Mouse (Mus musculus) B cell, adult (primary cell): ENCODE data around the gene Ubac1. TPM values are rescaled to one million over a fixed set of nuclear protein-coding genes. Genes with fewer than 3 reads are reported as not detected.

Experiments
- total RNA-seq: library from RNA; stranded (reverse); gene quantifications from 4 replicates; pipeline ENCODE4 v1.2.4, GENCODE M21; 2023; ENCODE audit not compliant: inconsistent age

The Ubac1 gene
- total RNA-seq = 30.1 to 38.0 TPM (median 33.7 TPM) in 4 replicates

DNA sequence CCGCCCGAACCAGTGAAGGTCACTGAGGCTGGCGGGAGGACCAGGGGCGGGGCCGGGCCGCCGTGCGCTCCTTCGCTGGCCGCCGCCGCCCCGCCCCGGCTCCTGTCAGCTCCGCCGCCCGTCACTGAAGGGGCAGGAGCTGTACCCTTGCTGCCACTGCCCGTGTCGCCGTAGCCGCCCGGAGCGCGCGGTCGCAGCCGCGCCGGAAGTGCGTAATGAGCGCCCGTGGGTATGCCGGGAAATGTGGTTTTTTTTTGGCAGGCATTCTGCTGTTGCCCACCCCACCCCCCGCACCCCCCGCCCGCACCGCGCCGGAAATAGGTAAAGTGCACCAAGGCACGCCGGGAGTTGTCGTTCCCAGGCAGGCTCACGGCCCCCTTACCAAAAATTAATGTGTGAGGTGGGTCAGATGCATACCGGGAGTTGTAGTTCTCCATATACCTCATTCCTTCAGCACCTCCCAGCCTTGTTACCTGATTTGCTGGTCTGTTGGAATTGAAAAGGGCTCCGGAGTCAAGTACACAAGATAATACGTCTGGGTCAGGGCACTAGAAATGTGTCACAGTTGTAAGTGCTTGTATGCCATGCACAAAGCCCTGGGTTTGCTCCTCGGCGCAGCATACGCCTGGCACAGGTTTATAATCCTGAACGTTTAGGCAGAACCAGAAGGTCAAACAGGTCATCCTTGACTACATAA, at the start of gene Ubac1:
Ubac1 (minus strand) TSS at position 187 of the 697 bp plus-strand sequence.

GRCm38 (mm10) chr2:25983159-25983907, 38.2 kb downstream of the Ubac1 start, which contains the start of gene Camsap1:
Camsap1 (minus strand) TSS chr2:25983282.

Other genes starting within 250 kb of the Ubac1 start
- gene Lcn11, start 244.7 kb downstream of the Ubac1 start, total RNA-seq = not detected in 4 replicates
- gene Gm13539, start 239.5 kb downstream of the Ubac1 start, total RNA-seq = not detected in 4 replicates
- not detected in 4 replicates for gene Glt6d1, start 205.9 kb downstream of the Ubac1 start, total RNA-seq
- not detected in 4 replicates for gene Lcn9, start 198.6 kb downstream of the Ubac1 start, total RNA-seq
- gene Sohlh1, start 174.5 kb downstream of the Ubac1 start, total RNA-seq = not detected in 4 replicates
- not detected in 4 replicates for gene Kcnt1, start 158.0 kb downstream of the Ubac1 start, total RNA-seq
- gene Camsap1, start 38.5 kb downstream of the Ubac1 start, total RNA-seq = 33.8 to 58.3 TPM (median 44.4 TPM) in 4 replicates
- 1.3 to 2.8 TPM (median 1.9 TPM) in 4 replicates for gene Nacc2, start 101.5 kb upstream of the Ubac1 start, total RNA-seq
- 0.24 TPM in 1 of 4 replicates, not detected in the others for gene Lhx3, start 186.5 kb upstream of the Ubac1 start, total RNA-seq
- 6.7 to 8.6 TPM (median 7.6 TPM) in 4 replicates for gene Qsox2, start 215.8 kb upstream of the Ubac1 start, total RNA-seq